Mouse (Mus musculus): ENCODE results near the gene Trpm7.

Trpm7 gene

GRCm38 (mm10) chr2:126743389-126743788 is 132.6 kb downstream of the Trpm7 start:
- no peak for DNase-seq (ENCODE audit: low read depth in 2 of 2, low spot score in 2 of 2)
